Mouse (Mus musculus) kidney, adult 2 months (tissue): ENCODE data around the gene Pink1.

Experiments
- CTCF ChIP-seq: fragments of 200-500 bp; conservative IDR thresholded peaks from 2 replicates; pipeline ENCODE4 v1.5.1; 2011; ENCODE audit warnings: low read depth, mild to moderate bottlenecking, control low read depth, low read length, moderate library complexity, mixed read lengths; ENCODE audit not compliant: insufficient read depth, insufficient read length
- POLR2A ChIP-seq: fragments of 200-500 bp; IDR thresholded peaks from one replicate; pipeline ENCODE4 v1.6.1; 2011; ENCODE audit warnings: low read depth, low read length, control low read depth

GRCm38 (mm10) chr4:138311595-138311994 is 14.5 kb downstream of the Pink1 start:
- peak; percentile 92 for TF ChIP-seq CTCF
- no peak for TF ChIP-seq POLR2A
